Mouse (Mus musculus) midbrain, embryonic 14.5 days (tissue): Measurements from ENCODE around the gene Olfr65. TPM values are rescaled to one million over a fixed set of nuclear protein-coding genes. Genes with fewer than 3 reads are reported as not detected.

ENCODE experiments used
- ATAC-seq: fragments of 200-750 bp; cut with Nextera tagmentation; 2 replicates; pipeline ENCODE4 v1.8.0; 2017; ENCODE audit warnings: moderate number of reproducible peaks, moderate library complexity; ENCODE audit not compliant: low FRiP score, low TSS enrichment
- DNase-seq: peaks from one replicate; pipeline ENCODE4 v3.0.0-alpha.2; 2015
- H3K27ac ChIP-seq: fragments of 300-500 bp; sonication (generic); replicated peaks from 2 replicates; pipeline ENCODE4 v1.5.1; 2014; ENCODE audit warnings: mild to moderate bottlenecking, low read depth, low read length, moderate library complexity
- H3K27me3 ChIP-seq: fragments of 300-500 bp; sonication (generic); 2 replicates; pipeline ENCODE4 v1.6.1; 2014; ENCODE audit warnings: low read length, control low read depth, mixed read lengths; ENCODE audit not compliant: control insufficient read depth, insufficient read depth
- H3K36me3 ChIP-seq: fragments of 300-500 bp; sonication (generic); 2 replicates; pipeline ENCODE4 v1.6.1; 2014; ENCODE audit warnings: low read length, control low read depth; ENCODE audit not compliant: control insufficient read depth, insufficient read depth
- H3K4me1 ChIP-seq: fragments of 300-500 bp; sonication (generic); 2 replicates; pipeline ENCODE4 v1.6.1; 2014; ENCODE audit warnings: mild to moderate bottlenecking, antibody characterized with exemption, low read length, control low read depth; ENCODE audit not compliant: control insufficient read depth, insufficient read depth
- H3K4me2 ChIP-seq: fragments of 300-500 bp; sonication (generic); 2 replicates; pipeline ENCODE4 v1.6.1; 2014; ENCODE audit warnings: mild to moderate bottlenecking, low read length, moderate library complexity
- H3K4me3 ChIP-seq: fragments of 300-500 bp; sonication (generic); replicated peaks from 2 replicates; pipeline ENCODE4 v1.5.1; 2014; ENCODE audit warnings: low read depth, low read length
- H3K9ac ChIP-seq: fragments of 300-500 bp; sonication (generic); replicated peaks from 2 replicates; pipeline ENCODE4 v1.6.1; 2014; ENCODE audit warnings: mild to moderate bottlenecking, low read length, moderate library complexity
- H3K9me3 ChIP-seq: fragments of 300-500 bp; sonication (generic); 2 replicates; pipeline ENCODE4 v1.6.1; 2016; ENCODE audit warnings: low read length, control low read depth, mixed read lengths; ENCODE audit not compliant: control insufficient read depth
- WGBS: fragments of 180-500 bp; shearing (Covaris S2); extraction: QIAGEN DNeasy Blood & Tissue Kit; methylation state at CpG from one replicate; pipeline ENCODE4 v1.1.7; 2014; 5-methylcytosine and 5-hydroxymethylcytosine counted together
- polyA plus RNA-seq: library from polyadenylated mRNA; unstranded; fragments of >200 nt; fragmentation: Nextera tagmentation; extraction: Ambion mirVana; gene quantifications from 2 replicates; pipeline ENCODE4 v1.2.1, GENCODE M21; 2014

The Olfr65 gene
- not detected in 2 replicates for polyA plus RNA-seq

DNA sequence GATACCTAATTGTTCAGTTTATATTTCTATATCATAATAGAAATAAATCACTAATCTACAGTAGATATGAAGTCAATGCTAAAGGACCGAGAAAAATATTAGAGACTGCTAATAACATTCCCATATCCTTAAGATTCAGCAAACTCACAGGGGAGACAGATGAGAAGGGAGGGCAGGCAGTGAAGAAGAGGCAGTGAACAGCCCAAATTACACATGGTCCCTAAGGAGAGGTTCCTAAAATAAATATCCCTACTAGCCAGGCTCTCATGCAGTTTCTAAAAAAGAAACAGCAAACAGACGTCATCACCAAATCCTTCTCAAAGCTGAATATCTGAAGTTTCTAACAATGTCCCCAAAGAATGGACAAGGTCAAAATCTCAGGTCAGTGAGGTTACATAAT is at the start of gene Olfr65:
Gene Olfr65, plus strand, starts transcription at position 301 of the 400 bp plus-strand sequence.
- WGBS: 83% methylated on average over 2 of the region's 2 CpGs
- H3K4me3 ChIP-seq: no peak within 1 kb of the TSS
- H3K9me3 ChIP-seq: no peaks in the 10 kb centered on the region
- H3K27ac ChIP-seq: no peak within 1 kb of the TSS
- H3K4me2 ChIP-seq: no peak within 1 kb of the TSS
- H3K27me3 ChIP-seq: no peaks in the 10 kb centered on the region
- no peaks in the 10 kb centered on the region for H3K4me1 ChIP-seq
- DNase-seq (no peak), ATAC-seq (no peak)
- no peak within 1 kb of the TSS for H3K9ac ChIP-seq
- no peaks in the 10 kb centered on the region for H3K36me3 ChIP-seq

DNA sequence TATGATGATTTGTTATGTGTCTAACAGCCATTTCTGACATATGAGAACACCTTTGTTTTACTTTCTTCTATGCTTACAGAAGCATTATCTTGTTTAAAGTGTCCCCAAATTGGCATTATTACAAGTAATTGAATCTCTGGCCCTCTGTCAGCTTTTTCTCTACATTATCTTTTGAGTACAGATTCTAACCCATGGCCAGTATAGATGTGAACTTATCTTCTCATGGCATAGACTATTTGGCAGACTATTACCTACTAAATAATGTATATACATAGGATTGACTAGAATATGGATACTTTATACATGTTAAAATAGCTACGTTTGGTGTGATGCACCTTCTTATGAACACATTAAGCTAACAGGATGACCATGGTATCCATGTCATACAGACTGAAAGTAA is 48.6 kb upstream of the Olfr65 start:
- WGBS: 73% methylated on average over 1 of the region's 1 CpGs
- Histone ChIP-seq H3K9me3 (no peaks in the 10 kb centered on the region), H3K4me3 (no peak overlapping the region), H3K27me3 (no peaks in the 10 kb centered on the region), H3K4me2 (no peak overlapping the region), H3K9ac (no peak overlapping the region), H3K4me1 (no peaks in the 10 kb centered on the region), H3K36me3 (no peaks in the 10 kb centered on the region), H3K27ac (no peak overlapping the region)
- DNase-seq (no peak), ATAC-seq (no peak)

DNA sequence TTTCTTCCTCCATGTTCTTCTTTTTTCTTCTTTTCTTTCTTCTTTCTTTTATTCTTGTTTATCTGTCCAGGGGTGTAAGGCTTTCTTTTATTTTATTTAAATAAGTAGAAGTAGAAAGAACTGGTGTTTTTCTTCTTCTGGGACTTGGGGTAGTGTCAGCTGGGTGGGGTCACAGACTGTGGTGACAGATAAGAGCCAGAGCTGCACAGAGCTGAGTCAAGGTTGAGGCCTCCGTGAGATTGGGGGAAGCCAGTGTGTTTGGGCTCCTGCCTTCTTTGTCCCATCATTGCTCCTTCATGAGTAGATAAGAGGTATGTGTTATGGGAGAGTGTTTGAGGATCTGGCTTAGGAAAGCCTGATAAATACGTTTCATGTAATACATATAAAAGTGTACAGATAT is 44.2 kb upstream of the Olfr65 start:
- H3K9me3 ChIP-seq: no peaks in the 10 kb centered on the region
- no peak for ATAC-seq
- H3K4me1 ChIP-seq: no peaks in the 10 kb centered on the region
- WGBS: 76% methylated on average over 2 of the region's 2 CpGs
- H3K27me3 ChIP-seq: no peaks in the 10 kb centered on the region
- H3K4me3 ChIP-seq: no peak overlapping the region
- no peak overlapping the region for H3K27ac ChIP-seq
- no peak for DNase-seq
- H3K36me3 ChIP-seq: no peaks in the 10 kb centered on the region
- no peak overlapping the region for H3K4me2 ChIP-seq
- no peak overlapping the region for H3K9ac ChIP-seq

DNA sequence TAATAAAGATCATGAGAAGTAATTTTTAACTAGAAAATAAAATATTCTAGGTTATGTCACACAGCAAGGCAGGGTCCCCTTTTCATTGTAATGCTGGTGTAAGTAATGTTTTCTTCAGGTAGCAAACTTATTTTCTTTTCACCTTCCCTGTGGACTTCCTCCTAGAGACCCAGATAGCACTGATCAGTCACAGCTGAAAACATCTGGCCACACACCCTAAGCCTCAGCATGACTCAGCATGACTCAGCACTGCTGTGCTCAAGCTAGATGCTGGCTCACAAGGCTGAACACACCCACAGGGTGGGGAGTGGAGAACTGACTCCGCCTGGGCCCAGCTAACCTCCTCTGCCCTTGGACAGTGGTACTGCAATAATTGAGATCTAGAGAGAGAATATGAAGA is 42.4 kb upstream of the Olfr65 start:
- DNase-seq (peak; percentile 8), ATAC-seq (no peak)
- 50% methylated on average over 1 of the region's 1 CpGs for WGBS

DNA sequence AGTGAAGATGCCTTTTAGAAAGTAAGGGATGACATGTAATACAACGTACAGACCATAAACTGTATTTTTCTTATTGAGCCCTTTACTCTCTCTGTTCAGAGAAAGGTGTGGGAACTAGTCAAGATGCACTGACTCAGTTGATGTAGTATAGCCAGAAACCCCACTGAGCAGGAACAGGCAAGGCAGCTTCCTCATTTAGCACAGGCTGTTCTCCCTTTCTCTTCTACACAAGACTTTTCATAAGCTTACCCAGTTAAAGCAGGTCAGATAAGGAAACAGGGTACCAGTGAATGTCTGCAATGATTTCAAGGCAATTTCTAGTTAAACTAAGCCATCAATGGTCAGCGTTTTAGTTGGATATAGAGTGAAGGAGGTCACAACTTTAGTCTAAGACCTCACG is 41.8 kb upstream of the Olfr65 start:
- H3K27me3 ChIP-seq: no peaks in the 10 kb centered on the region
- no peak overlapping the region for H3K4me3 ChIP-seq

More for the DNA sequence above, 42.4 kb upstream of the Olfr65 start:
- H3K4me3 ChIP-seq: no peak overlapping the region
- no peaks in the 10 kb centered on the region for H3K36me3 ChIP-seq
- H3K9me3 ChIP-seq: no peaks in the 10 kb centered on the region
- no peak overlapping the region for H3K4me2 ChIP-seq
- H3K27ac ChIP-seq: no peak overlapping the region
- no peak overlapping the region for H3K9ac ChIP-seq
- H3K27me3 ChIP-seq: no peaks in the 10 kb centered on the region
- H3K4me1 ChIP-seq: no peaks in the 10 kb centered on the region

DNA sequence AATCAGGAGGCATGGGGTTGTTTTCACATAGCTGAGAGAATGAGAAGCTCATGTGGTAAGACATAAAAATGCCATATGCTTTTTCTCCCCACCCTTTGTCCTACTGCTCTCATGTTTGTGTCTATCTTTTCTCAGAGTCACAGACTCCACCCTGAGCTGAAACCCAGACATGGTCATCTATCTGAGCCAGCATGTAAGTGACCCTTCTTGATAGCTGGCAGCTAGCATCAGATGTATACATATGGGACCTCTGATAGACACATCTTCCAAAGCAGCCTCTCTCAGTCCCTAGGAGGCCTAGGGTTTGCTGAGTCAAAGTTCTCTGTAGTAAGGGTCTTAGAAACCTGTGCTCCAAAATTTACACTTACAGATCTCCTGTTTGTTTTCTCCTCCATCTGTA is 37.6 kb upstream of the Olfr65 start:
- Histone ChIP-seq H3K4me3 (no peak overlapping the region), H3K27me3 (no peaks in the 10 kb centered on the region), H3K9ac (no peak overlapping the region), H3K9me3 (no peaks in the 10 kb centered on the region), H3K36me3 (no peaks in the 10 kb centered on the region), H3K4me2 (no peak overlapping the region), H3K4me1 (no peaks in the 10 kb centered on the region), H3K27ac (no peak overlapping the region)
- ATAC-seq: no peak
- DNase-seq: no peak

More for the DNA sequence above, 41.8 kb upstream of the Olfr65 start:
- H3K27ac ChIP-seq: no peak overlapping the region
- no peak overlapping the region for H3K4me2 ChIP-seq
- H3K9ac ChIP-seq: no peak overlapping the region
- no peaks in the 10 kb centered on the region for H3K36me3 ChIP-seq
- 85% methylated on average over 3 of the region's 3 CpGs for WGBS
- DNase-seq: no peak
- H3K9me3 ChIP-seq: no peaks in the 10 kb centered on the region
- no peak for ATAC-seq
- no peaks in the 10 kb centered on the region for H3K4me1 ChIP-seq

DNA sequence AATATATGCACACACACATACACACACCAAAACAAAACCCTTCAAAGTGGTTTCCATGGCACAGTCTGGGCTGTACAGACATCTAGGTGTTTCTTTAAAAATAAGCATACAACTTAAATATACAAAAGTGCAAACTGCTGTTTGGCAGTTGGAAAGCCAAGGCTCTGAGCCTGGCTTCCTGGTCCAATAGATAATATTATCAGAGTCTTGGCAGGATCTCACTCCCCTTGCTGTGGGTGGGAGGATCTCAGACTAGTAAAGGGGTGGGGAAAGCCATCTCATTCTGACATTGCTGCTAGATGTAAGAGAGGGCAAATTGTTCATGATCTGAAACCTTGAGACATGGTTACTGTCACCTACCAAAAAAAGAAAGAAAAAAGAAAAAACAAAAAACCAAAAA is 32.6 kb upstream of the Olfr65 start:
- H3K27ac ChIP-seq: no peak overlapping the region
- no peak overlapping the region for H3K4me2 ChIP-seq
- H3K4me1 ChIP-seq: no peaks in the 10 kb centered on the region
- H3K27me3 ChIP-seq: no peaks in the 10 kb centered on the region
- H3K9ac ChIP-seq: no peak overlapping the region
- no peak overlapping the region for H3K4me3 ChIP-seq
- H3K36me3 ChIP-seq: no peaks in the 10 kb centered on the region
- ATAC-seq (no peak), DNase-seq (no peak)
- H3K9me3 ChIP-seq: no peaks in the 10 kb centered on the region

DNA sequence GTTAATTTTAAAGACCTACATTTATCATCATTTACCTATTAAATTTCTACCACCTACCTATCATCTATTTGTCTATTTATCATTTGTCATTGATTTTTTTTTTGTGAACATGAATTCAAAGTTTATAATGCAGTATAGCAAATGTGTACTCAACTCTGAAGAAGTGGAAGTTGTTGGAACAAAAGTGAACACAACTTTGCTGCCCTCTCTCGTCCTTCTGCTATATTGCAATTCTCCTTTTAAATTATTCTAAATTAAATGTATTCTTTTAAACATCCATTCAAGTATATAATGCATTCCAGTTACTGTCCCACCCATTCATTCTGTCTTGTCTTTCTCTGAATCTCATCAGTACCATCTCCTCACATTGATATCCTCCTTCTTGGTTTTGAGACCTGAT is 30.2 kb upstream of the Olfr65 start:
- Histone ChIP-seq H3K36me3 (no peaks in the 10 kb centered on the region), H3K27me3 (no peaks in the 10 kb centered on the region), H3K4me3 (no peak overlapping the region), H3K9ac (no peak overlapping the region), H3K27ac (no peak overlapping the region), H3K9me3 (no peaks in the 10 kb centered on the region), H3K4me2 (no peak overlapping the region), H3K4me1 (no peaks in the 10 kb centered on the region)
- 8% methylated on average over 1 of the region's 1 CpGs for WGBS
- no peak for ATAC-seq
- peak; percentile 62 for DNase-seq

DNA sequence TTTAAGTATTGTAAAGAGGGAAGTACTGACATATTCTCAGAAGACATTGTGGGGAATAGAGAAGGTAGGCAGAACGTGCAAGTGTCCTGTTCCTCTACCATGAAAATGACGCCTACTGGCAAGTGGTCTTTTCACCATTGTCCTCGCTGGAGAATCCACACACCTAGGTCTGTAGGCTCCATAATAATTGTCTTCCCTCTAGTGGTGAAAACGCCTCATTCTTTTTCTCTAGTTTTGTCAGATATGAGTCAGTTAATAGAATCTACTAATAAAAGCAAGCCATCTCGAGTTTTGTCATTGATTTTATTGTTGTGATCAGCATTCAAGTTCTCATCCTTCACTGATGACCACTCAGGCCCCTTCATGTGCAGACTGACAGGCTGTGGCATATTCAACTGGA is 28.8 kb upstream of the Olfr65 start:
- no peaks in the 10 kb centered on the region for H3K9me3 ChIP-seq
- H3K9ac ChIP-seq: no peak overlapping the region
- H3K4me1 ChIP-seq: no peaks in the 10 kb centered on the region
- ATAC-seq: no peak
- WGBS: 63% methylated on average over 5 of the region's 5 CpGs
- peak; percentile 3 for DNase-seq
- no peaks in the 10 kb centered on the region for H3K36me3 ChIP-seq
- H3K27me3 ChIP-seq: no peaks in the 10 kb centered on the region
- H3K27ac ChIP-seq: no peak overlapping the region
- no peak overlapping the region for H3K4me2 ChIP-seq
- H3K4me3 ChIP-seq: no peak overlapping the region
